Mouse (Mus musculus): ENCODE results near the gene Tmem94.

Tmem94 gene

GRCm38 (mm10) chr11:115808696-115809310 lies 43.6 kb downstream of the Tmem94 start:
- no peak for DNase-seq (ENCODE audit: low spot score in 2 of 2)

- no peak for DNase-seq (ENCODE audit: low spot score in 2 of 2)
Measured at GRCm38 (mm10) chr11:115809311-115809781, 44.1 kb downstream of the Tmem94 start.

GRCm38 (mm10) chr11:115810377-115810776 lies 45.1 kb downstream of the Tmem94 start:
- DNase-seq (ENCODE audit: low spot score in 2 of 2) = no peak

- DNase-seq (ENCODE audit: low spot score in 2 of 2) = no peak
Measured at GRCm38 (mm10) chr11:115811381-115812093, 46.3 kb downstream of the Tmem94 start.

DNA sequence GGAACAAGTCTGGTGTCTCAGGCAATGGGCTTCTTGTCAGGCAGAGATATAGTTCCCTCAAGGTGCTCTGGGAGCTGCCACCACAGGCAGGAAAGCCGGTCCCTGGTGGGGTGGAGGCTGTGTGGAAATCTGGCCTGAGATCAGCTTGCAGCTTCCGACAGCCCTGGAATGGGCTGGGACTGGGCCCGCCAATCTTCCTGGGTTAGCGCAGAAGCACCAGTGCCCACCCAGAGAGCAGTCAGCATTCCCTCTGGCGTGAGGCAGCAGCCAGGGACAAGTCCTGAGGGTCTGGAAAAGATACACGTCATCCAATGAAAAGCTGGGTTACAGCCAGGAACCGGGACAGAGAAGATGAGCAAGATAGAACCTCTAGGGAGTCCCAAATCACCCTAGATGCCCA lies 46.9 kb downstream of the Tmem94 start:
- DNase-seq (ENCODE audit: low spot score in 2 of 2) = no peak

DNA sequence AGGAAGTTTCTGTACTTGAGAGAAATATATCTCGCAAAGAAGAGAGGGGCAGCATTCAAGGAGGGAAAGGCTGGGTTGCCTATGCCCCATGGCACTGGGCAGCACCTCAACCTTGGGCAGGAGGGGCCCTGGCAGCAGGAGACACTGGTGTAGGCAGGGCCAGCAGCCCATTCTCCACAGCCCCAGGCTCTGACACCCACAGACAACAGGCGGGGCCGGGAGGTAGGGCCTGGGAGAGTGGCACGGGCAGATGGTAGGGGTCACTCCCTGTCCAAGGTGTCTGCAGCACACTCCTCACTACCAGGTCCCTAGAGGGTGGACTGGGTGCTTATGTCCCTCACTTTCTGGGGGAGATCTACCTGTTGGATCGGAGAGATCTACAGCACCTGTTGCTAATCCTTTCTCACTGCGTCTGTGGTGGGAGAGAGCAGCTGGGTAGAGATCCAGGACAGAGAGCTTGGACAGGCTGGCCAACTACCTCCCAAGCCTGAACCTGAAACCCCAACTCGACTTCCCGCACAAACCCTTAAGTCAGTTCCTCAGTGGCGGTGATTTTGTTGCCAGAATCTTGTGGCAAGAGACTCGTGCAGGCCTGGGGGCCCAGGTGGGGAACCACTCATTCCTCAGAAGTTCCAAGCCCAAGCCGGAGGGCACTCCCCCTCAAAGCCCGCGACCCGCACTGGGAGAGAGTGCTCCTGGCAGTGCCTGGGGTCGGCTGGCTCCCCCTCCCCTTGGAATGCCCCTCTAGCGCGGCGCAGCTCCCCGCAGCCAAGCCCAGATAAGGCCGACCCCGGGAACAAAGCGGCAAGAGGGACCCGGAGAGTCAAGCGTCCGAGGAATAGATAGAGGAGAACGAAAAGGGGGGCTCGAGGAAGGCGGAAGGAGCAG lies 47.5 kb downstream of the Tmem94 start:
- DNase-seq (ENCODE audit: low spot score in 2 of 2) = no peak

GRCm38 (mm10) chr11:115813507-115814296 lies 48.5 kb downstream of the Tmem94 start, which contains the start of gene Caskin2:
Gene Caskin2, minus strand, starts transcription at chr11:115813639.
- DNase-seq (ENCODE audit: low spot score in 2 of 2) = peak; percentile 94 to 98

- peak; percentile 91 to 98 for DNase-seq (ENCODE audit: low spot score in 2 of 2)
Measured at GRCm38 (mm10) chr11:115814605-115815450, 49.6 kb downstream of the Tmem94 start, which contains the start of gene Tsen54. Gene Tsen54, plus strand, starts transcription at chr11:115814724.

DNA sequence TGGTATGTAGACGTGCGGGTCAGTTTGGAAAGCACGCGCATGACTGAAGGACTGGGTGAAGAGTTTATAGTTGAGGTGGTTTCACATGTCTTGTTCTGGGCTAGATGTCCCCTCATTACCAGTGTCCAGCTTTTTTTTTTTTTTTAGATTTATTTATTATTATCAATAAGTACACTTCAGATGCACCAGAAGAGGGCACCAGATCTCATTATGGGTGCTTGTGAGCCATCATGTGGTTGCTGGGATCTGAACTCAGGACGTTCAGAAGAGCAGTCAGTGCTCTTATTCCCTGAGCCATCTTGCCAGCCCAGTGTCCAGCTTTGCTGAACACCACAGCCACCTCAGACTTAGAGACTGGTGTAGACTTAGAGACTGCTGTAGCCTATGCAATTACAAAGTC lies 52.1 kb downstream of the Tmem94 start:
- DNase-seq (ENCODE audit: low spot score in 2 of 2) = no peak

DNA sequence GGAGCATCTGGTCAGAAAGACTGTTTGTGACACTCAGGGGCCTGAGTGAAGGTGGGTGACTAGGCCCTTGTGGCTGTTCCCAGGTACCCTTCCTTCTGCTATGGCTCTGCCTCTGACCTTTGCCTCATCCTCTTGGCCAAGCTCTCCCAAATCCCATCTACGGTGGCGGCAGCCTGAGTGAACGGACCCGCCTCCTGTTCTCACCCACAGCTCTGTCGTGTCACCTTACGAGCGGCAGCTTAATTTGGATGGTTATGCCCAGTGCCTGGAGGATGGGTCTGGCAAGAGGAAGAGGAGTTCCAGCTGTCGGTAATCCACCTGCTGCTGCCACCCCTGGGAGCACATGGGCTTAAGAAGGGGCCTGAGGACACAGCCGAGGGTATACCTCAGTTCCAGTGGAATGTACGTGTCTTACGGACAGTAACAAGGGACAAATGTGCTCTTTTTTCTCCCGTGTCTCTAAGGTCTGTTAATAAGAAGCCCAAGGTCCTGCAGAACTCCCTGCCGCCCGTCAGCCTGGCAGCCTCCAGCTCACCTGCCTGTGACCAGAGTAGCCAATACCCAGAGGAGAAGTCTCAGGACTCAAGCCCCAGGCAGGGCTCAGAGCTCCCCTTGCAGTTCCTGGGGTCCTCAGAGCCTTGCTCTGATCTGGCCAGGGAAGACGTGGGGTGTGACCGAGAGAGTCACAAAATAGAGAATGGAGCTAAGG lies 54.8 kb downstream of the Tmem94 start:
- no peak for DNase-seq (ENCODE audit: low spot score in 2 of 2)

DNA sequence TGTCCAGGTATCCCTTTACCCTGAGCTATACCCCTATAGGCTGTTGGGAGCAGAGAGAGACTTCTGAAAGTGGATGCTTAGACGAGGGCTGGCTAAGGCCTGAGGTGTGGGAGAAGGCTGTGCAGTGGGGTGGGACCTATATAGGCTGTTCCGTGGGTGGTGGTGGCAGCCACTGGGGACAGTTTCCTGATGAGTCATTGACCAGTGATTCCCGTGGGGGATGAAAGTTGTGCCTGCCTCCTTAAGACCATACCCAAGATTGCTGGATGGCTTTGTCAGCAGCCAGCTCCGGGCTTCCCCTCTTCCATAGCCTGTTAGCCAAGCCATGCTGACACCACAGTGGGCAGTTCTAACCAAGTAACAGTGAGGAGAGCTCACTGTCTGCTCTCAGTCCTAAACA lies 55.8 kb downstream of the Tmem94 start:
- DNase-seq (ENCODE audit: low spot score in 2 of 2) = no peak

- peak; percentile 89 to 93 for DNase-seq (ENCODE audit: low spot score in 2 of 2)
Measured at GRCm38 (mm10) chr11:115823774-115824740, 58.8 kb downstream of the Tmem94 start, which contains the start of gene Llgl2. Gene Llgl2, plus strand, starts transcription at chr11:115824049.

- DNase-seq (ENCODE audit: low spot score in 2 of 2) = no peak
Measured at GRCm38 (mm10) chr11:115824813-115825212, 59.6 kb downstream of the Tmem94 start.

- DNase-seq (ENCODE audit: low spot score in 2 of 2) = no peak
Measured at GRCm38 (mm10) chr11:115826487-115826886, 61.3 kb downstream of the Tmem94 start.

DNA sequence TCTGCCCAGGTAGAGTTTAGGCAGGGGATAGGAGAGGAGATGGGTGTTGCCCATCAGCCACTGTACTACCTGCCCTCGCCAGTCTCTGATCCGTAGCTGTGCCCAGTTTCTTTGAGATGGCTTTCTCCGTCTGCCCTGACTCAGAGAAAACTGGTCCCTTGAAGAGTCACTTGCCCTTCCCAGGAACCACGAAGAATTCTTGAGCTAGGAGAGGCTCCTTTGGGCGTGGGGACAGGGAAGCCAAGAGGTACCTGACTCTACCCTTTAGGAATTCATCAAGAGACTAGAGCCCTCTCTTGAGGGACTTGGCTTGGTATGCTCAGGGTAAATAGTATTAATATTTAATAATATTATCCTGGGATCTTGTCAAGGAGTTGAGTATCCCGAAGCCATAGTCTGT lies 62.4 kb downstream of the Tmem94 start:
- no peak for DNase-seq (ENCODE audit: low spot score in 2 of 2)

GRCm38 (mm10) chr11:115829036-115829435 lies 63.8 kb downstream of the Tmem94 start:
- no peak for DNase-seq (ENCODE audit: low spot score in 2 of 2)

DNA sequence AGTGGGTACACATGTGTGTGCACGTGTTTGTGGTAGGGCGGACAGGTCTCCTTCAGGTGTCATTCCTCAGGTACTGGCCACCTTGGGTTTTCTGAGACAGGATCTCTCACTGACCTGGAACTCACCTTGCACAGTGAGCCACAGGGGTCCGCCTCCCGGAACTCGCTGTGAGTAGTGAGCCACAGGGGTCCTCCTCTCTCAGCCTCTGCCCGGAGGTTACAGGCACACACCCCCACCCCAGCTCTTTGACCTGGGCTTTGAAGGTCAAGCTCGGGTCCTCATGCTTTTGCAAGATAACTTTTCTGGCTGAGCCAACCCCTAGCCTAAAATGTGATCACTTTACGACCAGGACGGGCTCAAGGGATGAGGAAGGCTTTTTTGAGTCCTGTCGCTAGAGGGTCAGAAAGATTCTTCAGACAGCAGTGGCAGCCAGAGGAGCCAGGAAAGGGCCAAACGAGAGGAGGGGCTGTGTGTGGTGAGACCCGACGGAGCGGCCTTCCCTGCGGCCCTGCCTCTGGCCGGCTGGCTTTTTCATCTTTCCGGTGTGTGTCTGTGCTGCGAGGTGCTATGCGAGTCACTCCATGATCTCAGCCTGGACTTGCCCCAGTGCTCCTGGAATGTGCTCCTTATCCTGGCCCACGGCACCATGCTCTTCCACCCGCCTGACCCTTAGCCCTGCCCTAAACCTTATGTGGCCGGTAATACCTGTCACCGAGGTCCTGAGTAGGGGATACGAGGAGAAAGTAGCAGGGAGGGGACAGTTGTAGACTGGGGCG lies 65.5 kb downstream of the Tmem94 start:
- no peak for DNase-seq (ENCODE audit: low spot score in 2 of 2)

GRCm38 (mm10) chr11:115831518-115831917 lies 66.3 kb downstream of the Tmem94 start:
- no peak for DNase-seq (ENCODE audit: low spot score in 2 of 2)
